Mouse (Mus musculus) E14TG2a.4 (cell line): ENCODE measurements at regions not wholly inside any gene's neighbourhood (a gene's known extent, or its start where the extent isn't known, plus 50 kb on each side); places are given as distances from the start of the nearest gene placed in this dataset.

ENCODE experiments used
- H3K27me3 ChIP-seq: 2 replicates; pipeline ENCODE4 v1.6.1; 2014; ENCODE audit warnings: low read length, control low read depth; ENCODE audit not compliant: insufficient read depth
- H3K36me3 ChIP-seq: 2 replicates; pipeline ENCODE4 v1.6.1; 2014; ENCODE audit warnings: low read length, control low read depth; ENCODE audit not compliant: insufficient read depth
- H3K4me1 ChIP-seq: replicated peaks from 2 replicates; pipeline ENCODE4 v1.6.1; 2014; ENCODE audit warnings: low read depth, low read length, control low read depth
- H3K4me3 ChIP-seq: replicated peaks from 2 replicates; pipeline ENCODE4 v1.5.1; 2014; ENCODE audit warnings: mild to moderate bottlenecking, low read length
- H3K9me3 ChIP-seq: 2 replicates; pipeline ENCODE4 v1.6.1; 2014; ENCODE audit warnings: low read length, control low read depth
- CTCF ChIP-seq: conservative IDR thresholded peaks from 2 replicates; pipeline ENCODE4 v1.5.1; 2014; ENCODE audit warnings: low read length
- NANOG ChIP-seq: IDR thresholded peaks from 2 replicates; pipeline ENCODE4 v1.6.1; 2014; ENCODE audit warnings: borderline replicate concordance, low read length, mixed read lengths
- POU5F1 ChIP-seq: IDR thresholded peaks from 2 replicates; pipeline ENCODE4 v1.6.1; 2014; ENCODE audit warnings: low read length, borderline replicate concordance

GRCm38 (mm10) chr12:105092730-105093440, 52.9 kb upstream of the Tcl1b2 start:
- H3K4me3 ChIP-seq = no peak overlapping the region
- TF ChIP-seq POU5F1 = no peak
- TF ChIP-seq CTCF = no peak
- no peak for TF ChIP-seq NANOG
- H3K27me3 ChIP-seq = peaks cover 30% of the 10 kb centered on the region
- peaks cover 57% of the 10 kb centered on the region for H3K4me1 ChIP-seq
- no peaks in the 10 kb centered on the region for H3K36me3 ChIP-seq
- peaks cover 4% of the 10 kb centered on the region; the same call in 1 of the 2 replicates for H3K9me3 ChIP-seq

GRCm38 (mm10) chr12:105093509-105093908, 52.3 kb upstream of the Tcl1b2 start:
- Histone ChIP-seq H3K9me3 (peaks cover 4% of the 10 kb centered on the region; the same call in 1 of the 2 replicates), H3K36me3 (no peaks in the 10 kb centered on the region), H3K27me3 (peaks cover 30% of the 10 kb centered on the region), H3K4me1 (peaks cover 57% of the 10 kb centered on the region), H3K4me3 (no peak overlapping the region)
- TF ChIP-seq POU5F1 (no peak), CTCF (no peak), NANOG (no peak)
